Mouse (Mus musculus): Measurements from ENCODE around the gene Edf1.
A peak's percentile ranks its signal among the peaks of the same experiment; 100 is the strongest.

The Edf1 gene

DNA sequence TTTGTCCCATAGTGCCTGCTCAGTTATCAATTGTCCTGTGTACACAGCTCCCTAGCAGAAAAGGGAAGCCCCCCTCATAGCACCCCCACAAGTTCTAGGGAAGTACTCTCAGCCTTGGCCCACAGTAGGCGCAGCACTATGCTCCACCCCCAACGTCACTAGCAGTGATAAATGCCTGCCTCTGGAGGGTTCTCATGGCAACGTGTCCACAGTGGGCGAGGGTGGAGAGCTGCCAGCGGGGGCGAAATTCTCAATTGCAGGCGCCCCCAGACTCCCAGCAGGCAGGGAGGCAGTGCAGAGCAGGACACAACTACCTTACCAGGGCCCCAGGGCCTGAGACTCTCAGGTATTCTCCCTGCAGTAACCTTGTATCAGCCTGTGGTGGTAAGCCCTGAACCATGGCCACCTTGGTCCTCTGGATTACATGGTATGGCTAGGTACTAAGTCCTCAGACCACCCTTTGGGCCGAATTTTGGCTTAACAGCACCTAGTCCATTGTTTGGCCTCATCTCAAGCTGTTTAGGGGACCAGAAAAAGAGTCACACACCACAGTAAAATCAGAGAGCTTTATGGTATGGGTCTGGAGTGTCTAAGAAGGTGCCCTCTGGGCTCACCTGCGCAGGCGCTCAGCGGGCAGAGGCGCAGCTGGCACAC, 24.9 kb downstream of the Edf1 start:
- DNase-seq (ENCODE audit: low spot score), result no peak

- no peak for DNase-seq (ENCODE audit: low spot score)
These were observed 25.5 kb downstream of the Edf1 start for GRCm38 (mm10) chr2:25583120-25583481.

GRCm38 (mm10) chr2:25583571-25583970, 25.9 kb downstream of the Edf1 start:
- no peak for DNase-seq (ENCODE audit: low spot score)

- DNase-seq (ENCODE audit: low spot score), result no peak
These were observed 26.5 kb downstream of the Edf1 start for GRCm38 (mm10) chr2:25584152-25584551.

DNA sequence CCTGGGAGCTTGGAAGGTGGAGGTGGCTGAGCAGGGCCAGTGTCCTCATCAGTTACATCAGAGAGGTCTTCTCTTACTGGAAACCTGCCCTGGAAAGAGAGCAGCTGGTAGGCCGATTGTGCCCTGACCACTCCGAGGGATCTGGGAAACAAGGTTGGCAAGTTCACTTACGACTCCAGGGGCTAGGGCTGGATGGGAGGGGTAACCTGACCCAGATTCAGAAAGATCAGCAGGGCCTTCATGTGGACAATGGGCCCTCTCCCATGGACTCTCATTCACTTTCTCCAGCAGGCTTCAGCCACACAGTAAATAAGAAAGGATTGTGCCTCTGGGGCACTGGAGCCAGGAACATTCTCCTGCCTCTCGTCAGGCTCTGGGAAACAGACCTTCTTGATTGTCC, 27.2 kb downstream of the Edf1 start:
- no peak for DNase-seq (ENCODE audit: low spot score)

DNA sequence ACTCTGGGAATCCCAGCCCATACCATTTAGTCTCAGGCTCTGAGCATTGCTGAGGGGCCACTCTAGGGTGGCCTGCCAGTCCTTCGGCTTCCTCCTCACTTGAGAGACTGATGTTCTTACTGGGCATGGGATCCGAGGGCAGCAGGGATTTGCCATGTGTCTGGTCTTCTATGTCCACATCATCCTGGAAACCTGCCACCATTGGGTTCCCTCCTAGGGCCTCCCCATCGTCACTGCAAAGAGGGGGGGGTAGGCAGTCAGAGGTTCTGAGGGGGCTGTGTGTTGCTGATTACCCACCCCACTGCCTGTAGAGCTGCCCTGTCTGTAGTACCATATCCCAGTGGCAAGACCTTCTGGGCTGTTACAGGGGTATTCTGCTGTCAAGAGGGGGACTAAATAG, 28.0 kb downstream of the Edf1 start:
- DNase-seq (ENCODE audit: low spot score), result no peak

DNA sequence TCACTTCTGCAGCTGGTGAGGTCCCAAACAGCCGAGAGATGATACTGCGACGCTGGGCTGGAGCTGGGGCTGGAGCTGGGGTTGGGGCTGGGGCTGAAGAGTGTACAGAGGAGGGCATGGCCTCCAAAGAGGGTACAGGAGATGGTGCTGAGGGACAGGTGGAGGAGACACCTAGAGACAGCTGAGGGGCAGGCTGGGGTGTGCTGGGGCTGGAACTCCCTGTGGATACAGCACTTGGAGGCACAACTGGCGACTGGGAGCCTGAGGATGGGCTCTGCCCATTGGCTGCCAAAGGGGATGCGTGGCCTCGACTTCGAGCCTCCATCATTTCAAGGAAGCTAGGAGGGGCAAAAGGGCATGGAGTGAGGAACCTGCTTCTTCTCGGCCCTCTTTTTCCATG, 29.6 kb downstream of the Edf1 start:
- no peak for DNase-seq (ENCODE audit: low spot score)

- DNase-seq (ENCODE audit: low spot score), result no peak
These were observed 30.7 kb downstream of the Edf1 start for GRCm38 (mm10) chr2:25588227-25588907.

GRCm38 (mm10) chr2:25591863-25592262, 34.2 kb downstream of the Edf1 start:
- DNase-seq (ENCODE audit: low spot score), result peak; percentile 41

- no peak for DNase-seq (ENCODE audit: low spot score)
These were observed 39.3 kb downstream of the Edf1 start for GRCm38 (mm10) chr2:25596765-25597510.

- no peak for DNase-seq (ENCODE audit: low spot score)
These were observed 41.1 kb downstream of the Edf1 start for GRCm38 (mm10) chr2:25598749-25599148.

DNA sequence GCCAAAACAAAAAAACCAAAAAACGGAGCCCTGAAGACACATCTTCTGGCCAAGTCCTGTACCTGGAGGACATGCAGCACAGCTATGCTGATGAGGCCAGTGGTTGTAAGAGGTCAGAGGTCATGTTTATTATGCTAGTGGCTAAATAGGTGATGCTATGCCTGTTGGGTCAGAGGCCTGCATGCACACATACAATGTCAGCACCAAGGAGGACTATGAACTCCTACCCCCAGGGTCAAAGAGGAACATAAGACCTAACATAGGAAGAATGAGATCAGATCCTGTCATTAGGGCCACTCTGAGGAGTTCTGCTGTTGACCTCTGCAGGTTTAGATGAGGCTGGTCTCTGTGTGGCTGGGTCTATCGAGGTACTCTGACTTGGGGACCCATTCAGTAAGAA, 42.4 kb downstream of the Edf1 start:
- no peak for DNase-seq (ENCODE audit: low spot score)

DNA sequence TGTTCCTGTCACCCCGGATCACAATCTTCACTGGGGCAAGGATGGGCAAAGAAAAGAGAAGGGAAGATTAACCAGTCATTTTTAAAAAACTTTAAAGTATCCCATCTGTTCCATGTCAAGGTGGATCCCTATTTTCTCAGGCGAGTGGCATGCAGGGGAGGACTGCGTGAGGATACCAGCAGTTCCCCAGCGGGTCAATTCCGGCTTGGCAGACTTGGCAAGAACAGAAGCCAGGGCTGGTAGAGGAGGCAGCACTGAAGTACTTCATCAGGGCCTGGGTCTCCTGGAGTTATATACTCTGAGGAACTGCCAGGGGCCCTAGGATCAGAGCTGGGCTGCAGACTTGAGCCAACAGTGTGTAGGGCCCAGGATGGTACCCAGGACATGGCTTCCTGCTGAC, 44.9 kb downstream of the Edf1 start:
- no peak for DNase-seq (ENCODE audit: low spot score)

GRCm38 (mm10) chr2:25607761-25608622, 50.3 kb downstream of the Edf1 start, which contains the start of gene Rabl6:
TSS of gene Rabl6 (minus strand) at chr2:25608521.
- DNase-seq (ENCODE audit: low spot score), result peak; percentile 82

DNA sequence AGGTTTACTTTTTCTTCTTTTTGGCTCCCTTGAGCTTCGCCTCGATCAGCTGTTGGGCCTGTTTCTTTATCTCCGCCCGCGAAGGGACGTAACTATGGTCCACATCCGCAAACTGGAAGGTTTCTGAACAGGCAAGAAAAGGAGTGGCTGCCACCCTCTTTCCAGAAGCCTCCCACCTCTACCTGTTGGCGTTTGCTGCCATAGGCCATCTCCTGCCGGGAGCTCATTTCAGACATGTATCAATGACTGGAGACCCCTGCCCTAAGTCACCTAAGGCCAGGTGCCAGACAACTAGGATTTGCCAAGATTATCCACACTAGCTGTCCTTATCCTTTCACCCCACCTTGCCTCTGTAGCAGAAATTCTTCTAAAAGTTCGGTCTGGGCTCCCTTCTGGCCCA, 51.0 kb downstream of the Edf1 start:
- DNase-seq (ENCODE audit: low spot score), result no peak
